Mouse (Mus musculus) megakaryocyte, embryonic 14.5 days (primary cell): Measurements from ENCODE around the gene Il17ra.

Source experiments
- FLI1 ChIP-seq: IDR thresholded peaks from 2 replicates; pipeline ENCODE4 v1.6.1; 2012; ENCODE audit warnings: low read length, inconsistent platforms, mixed read lengths
- GATA1 ChIP-seq: IDR thresholded peaks from 3 replicates; pipeline ENCODE4 v1.6.1; 2012; ENCODE audit warnings: mixed read lengths, low read length, inconsistent platforms, borderline replicate concordance

GRCm38 (mm10) chr6:120532594-120532993, 69.5 kb downstream of the Il17ra start:
- no peak for TF ChIP-seq GATA1
- TF ChIP-seq FLI1: no peak
